Mouse (Mus musculus): ENCODE data around the gene Hmcn1.

GRCm38 (mm10) chr1:150936821-150937220 lies 56.4 kb downstream of the Hmcn1 start:
- no peak for TF ChIP-seq CTCF (IDR thresholded peaks at IDR 0.05; ENCODE audit: extremely low read depth, insufficient read length, insufficient replicate concordance, low read depth, low read length)
- TF ChIP-seq POLR2A (IDR thresholded peaks at IDR 0.05; ENCODE audit: low read depth, low read length), result no peak

Measured in small intestine, adult 2 months (tissue).